Mouse (Mus musculus): Measurements from ENCODE around the gene Gm28047.
A peak's percentile ranks its signal among the peaks of the same experiment; 100 is the strongest.

The Gm28047 gene

DNA sequence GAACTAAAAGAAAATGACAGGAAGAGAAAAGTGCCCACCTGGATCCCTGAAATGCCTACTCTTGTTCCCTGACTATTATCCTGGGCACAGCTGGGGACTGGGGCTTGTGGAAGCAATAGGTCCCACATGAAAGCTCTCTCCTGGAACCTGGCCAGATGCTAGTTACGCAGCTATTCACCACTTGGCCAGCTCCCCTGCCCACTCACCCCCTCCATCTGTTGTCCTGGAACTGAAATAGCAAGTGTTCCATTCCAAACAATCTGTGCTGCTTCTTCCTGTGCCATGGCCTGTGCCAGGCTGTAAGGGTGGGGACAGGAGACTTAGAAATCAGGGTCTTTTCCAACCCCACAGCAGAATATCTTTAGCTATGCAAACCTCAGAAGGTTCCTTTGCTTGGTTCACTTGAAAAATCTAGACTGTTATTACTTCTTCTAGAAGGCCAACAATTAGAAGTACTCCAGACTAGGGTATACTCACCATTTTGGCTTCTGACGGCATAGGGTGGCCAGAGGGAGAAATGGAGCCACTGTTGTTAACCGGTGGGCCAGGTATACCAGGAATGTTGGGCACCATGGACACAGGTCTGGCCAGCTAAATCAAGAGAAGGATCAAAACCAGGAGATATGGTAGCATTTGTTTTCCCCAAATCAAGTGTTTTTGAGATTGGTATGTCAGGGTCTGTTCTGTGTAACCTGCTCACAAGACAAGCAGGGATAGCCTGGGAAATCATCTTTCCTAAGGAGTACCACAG is 78.0 kb downstream of the Gm28047 start:
- DNase-seq (ENCODE audit: low spot score), result no peak

DNA sequence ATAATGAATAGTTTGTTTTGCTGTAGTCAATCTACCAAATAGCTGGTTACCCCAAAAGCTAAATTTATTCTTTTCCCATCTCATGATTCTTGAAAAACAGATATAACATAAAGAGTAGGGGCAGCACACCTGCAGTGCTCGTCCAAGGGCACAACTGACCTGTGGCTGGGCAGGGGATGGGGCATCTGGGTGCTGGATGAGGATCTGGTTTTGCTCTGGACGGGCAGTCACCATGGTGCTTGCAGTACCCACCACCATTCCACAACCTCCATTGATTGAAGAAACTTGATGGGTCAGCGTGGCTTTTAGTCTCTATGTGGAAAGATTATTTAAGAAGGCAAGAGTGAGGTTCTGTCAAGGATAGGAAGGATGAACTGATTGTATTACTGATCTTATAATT is 78.6 kb downstream of the Gm28047 start:
- no peak for DNase-seq (ENCODE audit: low spot score)

DNA sequence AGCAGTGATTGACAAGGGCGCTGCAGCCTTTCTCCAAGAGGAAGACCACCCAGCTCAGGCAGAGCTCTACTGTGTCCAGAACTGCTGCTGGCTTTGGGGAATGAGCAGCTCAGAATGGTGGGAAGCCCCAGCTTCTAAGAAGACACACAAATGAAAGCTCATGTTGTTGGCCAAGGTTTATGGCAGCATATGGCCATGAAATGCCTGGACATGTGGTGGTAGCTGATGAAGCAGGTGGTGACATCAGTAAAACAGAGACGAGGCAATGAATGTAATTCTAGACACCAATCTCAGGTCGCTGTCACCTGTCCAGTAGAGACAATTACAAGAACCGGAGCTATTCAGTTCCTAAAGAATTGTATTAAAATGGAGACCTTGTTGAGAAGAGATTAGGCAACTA is 80.1 kb downstream of the Gm28047 start:
- no peak for DNase-seq (ENCODE audit: low spot score)

DNA sequence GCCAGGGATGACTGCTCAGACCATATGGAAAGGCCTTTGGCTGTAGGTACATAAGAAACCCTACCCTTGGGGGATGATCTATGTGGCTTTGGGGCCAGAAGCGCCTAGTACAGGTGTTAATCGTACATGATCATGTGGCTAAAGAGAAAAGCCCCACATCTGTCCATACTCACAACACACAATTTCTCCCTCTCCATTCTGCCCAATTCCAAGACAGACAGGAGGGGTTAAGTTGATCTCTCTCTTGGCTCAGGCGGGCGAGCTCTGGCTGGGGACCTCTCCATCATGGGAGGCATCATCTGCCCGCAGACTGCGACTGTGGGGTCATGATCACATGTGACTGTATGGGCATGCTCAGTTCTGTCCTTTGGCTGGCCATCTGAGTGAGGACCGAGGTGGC is 90.9 kb downstream of the Gm28047 start:
- DNase-seq (ENCODE audit: low spot score), result no peak

DNA sequence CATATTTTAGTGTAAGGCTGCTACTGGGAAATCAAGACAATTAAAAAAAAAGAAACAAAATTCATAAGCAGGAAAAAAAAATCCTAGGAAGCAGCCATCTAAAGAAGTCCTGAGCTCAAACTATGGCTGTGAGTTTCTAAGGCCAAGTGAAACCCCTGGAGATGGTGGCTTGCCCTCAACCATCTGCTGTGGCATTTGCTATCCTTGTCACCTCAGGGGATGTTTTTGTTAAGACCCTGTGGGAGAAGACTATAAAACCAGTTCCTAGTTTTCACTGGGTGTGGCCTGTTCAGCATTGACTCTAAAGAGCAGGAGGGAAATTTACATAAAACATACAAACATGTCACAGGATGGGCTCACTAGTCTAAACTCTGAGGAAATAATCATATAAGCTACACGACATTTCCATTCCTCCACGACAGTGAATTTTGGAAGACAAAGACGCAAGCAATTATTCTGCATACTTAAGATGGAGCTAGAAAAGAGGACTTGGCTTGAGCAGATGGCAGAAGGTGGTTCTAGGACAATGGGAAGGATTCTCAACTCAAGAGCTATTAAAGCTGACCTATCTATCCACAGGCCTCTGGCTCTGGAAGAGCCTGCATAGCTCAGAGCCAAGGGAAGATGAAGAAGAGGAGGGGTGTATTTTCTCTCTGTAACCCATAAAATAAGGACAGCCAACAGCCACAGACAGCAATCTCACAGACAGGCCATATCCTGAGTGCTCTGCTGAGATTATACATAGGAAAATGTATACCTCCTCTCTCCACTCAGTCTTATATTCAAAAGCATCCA is 92.6 kb downstream of the Gm28047 start:
- no peak for DNase-seq (ENCODE audit: low spot score)

DNA sequence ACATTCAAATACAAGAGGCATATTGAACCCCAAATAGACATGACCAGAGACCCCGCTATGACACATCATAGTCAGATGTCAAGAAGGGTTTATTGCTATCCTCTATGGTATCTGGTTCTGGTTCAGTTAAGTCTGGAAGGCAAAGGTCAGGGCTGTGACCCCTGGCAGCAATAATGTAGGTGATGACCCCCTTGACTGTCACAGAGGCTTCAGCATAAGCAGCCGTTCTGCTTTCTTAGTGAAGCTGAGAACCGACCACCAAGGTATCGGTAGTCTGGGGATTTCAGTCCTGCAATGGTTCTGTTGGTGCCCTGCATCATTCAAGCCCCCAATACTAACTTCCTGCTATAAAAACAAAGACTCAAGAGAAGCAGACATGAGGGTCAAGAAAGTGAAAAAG is 93.3 kb downstream of the Gm28047 start:
- DNase-seq (ENCODE audit: low spot score), result no peak

DNA sequence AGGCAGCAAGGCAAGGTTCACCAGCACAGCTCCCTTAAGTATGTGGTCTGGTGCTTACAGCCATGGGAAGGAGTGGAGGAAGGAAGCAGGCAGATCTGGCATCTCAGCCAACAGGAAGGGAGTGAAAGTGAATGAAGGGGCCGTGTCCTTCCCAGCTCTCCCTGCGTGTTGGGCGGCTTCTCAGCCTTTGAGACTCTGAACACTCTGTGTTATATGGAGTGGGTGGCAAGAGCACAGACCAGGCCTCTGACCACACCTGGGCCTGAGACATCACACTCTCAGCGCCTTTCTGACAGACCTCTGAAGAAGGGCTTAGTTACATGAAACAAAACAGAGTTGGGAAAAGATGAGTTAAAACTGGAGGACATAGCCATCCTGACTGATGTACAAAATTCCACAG is 94.3 kb downstream of the Gm28047 start:
- no peak for DNase-seq (ENCODE audit: low spot score)

DNA sequence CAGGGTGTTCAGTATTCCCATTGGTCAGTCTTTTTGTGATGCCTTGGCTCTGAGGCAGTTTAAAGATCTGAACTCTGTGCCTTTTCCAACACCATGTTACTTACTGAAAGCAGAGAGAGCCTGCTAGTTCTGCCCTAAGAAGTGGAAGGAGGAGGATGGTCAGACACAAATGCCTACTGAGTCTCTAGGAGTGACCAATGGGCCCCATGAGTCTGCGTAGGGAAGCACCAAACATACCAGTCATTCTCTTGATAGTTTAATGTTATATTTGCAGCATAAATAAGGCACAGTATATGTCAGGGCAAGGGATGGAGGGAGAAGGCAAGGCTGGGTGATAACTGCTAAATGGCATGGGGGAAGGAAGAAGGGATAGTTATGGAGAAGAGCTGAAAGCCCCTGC is 96.5 kb downstream of the Gm28047 start:
- no peak for DNase-seq (ENCODE audit: low spot score)

DNA sequence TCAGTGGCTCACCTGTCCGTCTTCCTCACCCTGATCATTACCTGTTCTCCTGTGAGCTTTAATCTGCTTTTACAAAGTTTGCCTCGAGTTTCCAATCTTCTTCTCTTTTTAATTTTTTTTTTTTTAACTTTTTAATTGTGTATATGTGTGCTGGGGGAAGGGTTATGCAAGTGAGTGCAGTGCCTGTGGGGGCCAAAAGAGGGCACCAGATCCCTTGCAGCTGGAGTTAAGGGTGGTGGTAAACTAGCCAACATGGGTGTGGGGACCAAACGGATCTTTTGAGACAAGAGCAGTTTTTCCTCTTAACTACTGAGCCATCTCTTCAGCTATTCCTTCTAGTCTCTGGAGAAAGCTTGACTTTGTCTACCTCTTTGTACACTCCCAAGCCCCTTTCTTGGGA is 96.9 kb downstream of the Gm28047 start:
- DNase-seq (ENCODE audit: low spot score), result no peak

DNA sequence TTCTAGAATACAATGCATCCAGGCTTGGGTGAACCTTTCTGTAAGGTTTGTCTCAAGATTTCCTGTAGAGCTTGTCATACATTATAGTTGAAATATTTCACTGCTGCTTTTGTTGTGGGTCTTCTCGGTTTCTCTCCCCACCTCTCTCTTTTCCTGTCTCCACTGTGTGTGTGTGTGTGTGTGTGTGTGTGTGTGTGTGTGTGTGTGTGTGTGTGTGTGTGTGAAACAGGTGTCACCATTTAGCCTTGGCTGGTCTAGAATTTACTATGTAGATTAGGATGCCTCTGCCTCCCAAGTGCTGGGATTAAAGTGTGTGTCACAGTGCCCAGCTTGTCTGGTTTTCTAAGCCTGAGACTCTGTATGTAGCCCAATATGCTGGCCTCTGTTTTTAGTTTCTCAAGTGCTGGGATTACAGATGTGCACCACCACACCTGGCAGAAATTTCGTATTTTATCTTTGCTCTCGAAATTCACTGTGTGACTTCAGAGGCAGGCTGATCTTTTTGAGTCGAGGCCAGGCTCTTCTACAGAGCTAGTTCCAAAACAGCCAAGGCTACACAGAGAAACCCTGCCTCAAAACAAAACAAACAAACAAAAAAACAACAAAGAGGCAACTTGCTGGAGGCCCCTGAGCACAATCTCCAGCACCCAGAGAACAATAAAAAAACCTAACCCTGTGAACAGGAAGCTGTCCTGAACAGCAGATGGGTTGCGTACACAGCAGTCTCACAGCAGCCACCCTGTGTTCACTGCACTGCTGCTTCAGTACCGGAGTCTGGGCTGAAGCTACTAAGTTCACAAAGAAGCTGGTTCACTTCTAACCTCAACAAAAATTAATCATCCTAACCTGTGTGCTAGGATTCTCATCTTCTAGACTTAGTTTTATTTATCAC is 98.5 kb downstream of the Gm28047 start:
- DNase-seq (ENCODE audit: low spot score), result no peak

DNA sequence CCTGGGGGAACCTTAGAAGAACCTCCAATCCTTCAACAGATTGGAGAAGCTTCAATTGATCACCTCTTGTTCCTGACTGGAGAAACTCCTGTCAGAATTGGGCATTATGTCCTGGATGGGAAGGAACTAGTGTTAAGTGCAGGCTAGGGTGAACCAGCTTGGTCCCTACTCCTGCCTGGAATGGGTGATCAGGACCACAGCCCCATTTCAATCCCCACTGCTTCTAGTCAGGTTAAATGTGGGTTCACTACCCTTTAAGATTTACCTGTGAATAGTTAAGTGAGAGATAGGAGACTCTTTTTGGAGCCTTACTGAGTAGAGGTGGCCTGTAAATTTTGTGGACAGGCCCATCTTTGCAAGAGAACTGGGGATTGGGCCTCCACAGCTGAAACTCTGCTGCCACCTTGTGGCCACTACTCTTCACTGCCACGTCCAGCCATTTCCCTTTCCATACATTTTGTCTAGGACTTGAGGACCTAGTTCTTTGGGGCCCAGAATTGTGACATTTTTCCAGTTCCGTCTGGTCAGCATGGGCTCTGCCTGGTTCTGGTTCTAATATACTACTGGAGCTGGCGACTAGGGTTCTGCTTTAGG is 99.9 kb downstream of the Gm28047 start, which contains the start of gene Npff:
Npff (minus strand) TSS at position 51 of the 594 bp plus-strand sequence.
- peak; percentile 64 for DNase-seq (ENCODE audit: low spot score)

DNA sequence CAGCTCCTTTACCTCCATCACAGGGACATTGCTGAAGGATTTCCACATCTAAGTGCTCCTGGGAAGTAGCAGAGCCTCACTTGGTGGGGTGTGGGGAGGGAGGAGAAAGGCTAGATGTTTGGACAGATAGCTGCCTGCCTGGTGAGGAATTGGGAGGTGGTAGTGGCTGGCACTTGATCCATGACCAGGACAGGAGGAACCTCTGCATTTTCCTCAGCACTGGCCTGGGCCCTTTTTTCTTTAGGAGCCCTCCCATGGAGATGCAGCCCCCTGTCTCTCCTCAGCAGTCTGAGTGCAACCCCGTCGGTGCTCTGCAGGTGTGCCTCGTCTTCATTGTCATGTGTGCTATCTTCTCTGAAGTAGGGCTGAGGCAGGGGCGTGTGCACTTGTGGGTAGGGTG is 103.4 kb downstream of the Gm28047 start:
- no peak for DNase-seq (ENCODE audit: low spot score)

DNA sequence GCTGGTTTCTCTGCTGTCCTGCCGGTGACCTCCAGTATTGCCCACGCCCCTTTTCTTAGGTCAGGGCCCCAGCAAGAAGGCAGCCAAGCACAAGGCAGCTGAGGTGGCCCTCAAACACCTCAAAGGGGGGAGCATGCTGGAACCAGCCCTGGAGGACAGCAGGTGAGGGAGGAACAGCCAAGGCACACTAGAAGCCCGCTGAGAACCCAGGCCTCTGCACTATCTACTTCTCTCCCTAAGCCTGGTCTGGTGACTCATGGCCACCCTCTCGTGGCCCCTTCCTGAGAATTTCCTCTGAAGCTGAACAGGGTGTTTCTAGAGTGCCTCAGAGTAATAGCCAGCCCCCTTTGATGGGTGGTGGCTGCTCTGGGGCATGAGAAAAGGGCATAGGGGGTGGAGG is 104.5 kb downstream of the Gm28047 start:
- no peak for DNase-seq (ENCODE audit: low spot score)

DNA sequence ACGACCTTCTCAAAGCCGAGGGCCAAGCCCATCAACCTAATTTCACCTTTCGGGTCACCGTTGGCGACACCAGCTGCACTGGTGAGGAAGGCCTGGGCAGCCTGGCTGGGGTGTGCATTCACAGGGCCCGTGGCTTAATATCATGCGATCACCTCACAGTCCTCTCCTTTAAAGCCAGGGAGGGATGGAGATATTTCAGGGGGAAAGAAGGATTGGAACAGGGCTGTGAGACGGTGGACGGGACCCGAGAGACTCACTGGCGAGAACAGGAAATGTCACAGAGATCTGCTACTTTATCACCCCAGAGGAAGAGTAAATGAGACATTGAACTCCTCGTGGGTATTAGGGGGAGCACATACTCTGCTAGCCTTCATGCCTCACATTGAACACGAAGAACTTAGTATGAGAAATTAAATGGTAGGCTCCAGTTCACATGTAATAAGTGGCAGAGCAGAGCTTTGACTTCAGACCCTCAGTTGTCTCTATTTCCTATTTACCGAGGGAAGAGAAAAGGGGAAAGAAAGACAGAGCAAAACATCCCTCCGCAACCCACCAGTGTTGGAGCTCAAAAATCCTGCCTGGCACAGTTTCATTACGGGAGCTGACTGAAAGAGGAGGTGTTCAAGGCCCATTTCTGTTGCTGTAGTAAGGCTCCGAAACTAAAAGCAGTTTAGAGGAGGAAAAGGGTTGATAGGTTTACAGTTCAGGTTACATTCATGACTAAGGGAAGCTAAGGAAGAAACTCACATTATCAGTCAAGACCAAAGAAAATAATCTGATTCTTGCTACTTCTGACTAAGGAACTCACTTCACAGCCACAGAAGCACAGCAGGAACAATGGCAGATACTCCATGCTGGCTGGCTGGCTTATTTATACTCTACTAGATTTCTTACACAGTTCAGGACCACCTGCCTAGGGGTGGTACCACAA is 105.4 kb downstream of the Gm28047 start:
- no peak for DNase-seq (ENCODE audit: low spot score)

DNA sequence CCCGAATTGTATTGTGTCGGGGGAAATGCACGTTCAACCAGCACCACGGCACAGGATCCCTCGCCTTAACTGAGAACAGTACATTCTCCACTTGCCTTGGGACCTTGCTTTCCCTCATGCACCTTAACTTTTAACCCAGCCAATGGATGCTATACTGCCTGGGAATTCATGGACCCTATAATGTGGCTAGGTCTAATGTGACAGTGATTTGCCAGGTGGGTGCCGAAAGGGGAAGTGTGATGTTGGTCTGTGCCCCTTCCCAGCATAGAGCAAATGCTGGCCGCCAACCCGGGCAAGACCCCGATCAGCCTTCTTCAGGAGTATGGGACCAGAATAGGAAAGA is 106.0 kb downstream of the Gm28047 start:
- DNase-seq (ENCODE audit: low spot score), result no peak

DNA sequence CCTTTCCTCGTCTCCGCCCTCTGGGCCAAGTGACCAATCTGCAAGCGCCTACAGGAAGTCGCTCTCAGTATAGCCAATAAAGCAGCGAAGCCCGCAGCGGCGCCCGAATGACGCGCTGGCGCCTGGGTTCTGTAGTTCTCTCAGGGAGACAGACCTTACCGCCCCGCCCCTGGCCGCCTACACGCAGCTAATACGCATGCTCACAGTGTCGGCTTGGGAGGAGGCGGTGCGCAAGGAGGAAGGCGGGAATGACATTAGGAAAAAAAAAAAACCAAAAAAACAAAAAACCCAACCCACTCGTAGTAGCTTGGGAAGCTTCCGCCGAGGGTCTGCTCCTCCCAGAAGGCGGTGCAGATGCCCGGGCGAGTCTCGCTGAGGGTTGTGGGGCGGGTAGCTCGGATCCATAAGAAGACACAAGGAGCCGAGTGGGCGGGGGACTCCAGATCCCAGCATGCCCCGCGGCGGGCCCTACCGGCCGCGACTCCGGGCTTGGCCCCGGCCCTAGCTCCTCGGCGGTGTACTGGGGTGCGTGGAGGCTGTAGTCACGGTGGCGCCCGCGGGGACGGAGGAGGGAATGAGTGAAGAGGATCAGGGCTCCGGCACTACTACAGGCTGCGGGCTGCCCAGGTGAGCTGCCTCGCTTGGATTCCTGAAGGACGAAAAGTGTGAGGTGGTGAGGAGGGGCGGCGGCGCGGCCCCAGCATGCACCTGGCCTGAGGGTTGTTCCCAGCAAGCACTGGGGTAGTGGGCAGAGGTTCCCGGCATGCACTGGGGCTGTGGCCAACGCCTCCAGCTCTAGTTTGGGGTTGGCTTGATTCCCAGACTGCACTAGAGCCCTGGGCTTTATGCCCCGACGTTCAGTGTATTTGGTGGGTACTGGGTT is 106.7 kb downstream of the Gm28047 start, which contains the start of gene Tarbp2:
Tarbp2 (plus strand) TSS at position 217 of the 883 bp plus-strand sequence.
- DNase-seq (ENCODE audit: low spot score), result peak; percentile 98

DNA sequence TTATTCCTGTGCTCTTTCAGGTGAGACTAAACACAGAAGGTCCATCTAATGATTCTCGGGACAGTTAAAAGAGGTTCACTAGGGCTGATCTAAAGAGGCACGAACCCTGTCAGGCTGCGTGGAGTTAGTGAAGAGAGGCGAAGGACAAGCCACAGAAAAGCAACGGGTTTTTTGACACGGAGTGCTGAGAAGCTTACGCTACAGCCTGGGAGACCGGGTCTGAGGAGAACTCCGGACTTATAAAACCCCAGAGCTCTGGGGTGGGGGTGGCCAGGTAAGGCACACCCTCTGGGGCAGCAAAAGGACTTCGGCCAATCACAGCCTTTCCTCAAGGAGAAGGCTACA is 107.3 kb downstream of the Gm28047 start:
- DNase-seq (ENCODE audit: low spot score), result no peak

DNA sequence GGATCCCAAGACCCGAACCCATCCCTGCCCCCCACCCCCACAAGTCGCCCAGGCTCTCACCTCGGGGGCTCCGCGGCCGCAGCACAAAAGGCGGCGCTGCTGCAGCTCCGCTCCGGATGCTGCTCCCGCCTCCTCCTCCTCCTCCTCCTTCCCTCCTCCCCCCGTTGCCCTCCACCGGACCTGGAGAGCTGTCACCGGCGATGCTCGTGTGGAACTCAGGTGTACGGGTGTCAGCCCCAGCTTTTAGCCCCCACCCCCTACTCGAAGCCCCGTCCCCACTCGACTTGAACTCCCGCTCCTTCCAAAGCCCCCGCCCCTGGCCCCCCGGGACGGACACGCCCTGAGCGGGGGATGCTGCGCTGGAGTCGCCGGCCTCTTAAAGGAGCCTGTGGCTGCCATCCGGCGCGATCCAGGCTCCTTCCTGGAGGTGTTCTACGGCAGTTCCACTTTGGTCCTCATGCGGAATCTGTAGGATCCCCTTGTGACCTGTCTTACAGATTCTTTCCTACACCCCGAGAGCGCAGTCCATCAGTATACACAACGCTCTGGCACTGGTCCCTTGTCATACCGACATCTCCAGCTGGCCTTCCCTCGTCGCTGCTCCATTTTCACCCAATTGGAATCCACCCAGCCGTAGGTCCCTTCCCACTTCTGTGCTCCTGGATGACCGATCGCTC is 108.0 kb downstream of the Gm28047 start, which contains the start of gene Map3k12:
Map3k12 (minus strand) TSS at position 337 of the 677 bp plus-strand sequence.
- DNase-seq (ENCODE audit: low spot score), result peak; percentile 35

DNA sequence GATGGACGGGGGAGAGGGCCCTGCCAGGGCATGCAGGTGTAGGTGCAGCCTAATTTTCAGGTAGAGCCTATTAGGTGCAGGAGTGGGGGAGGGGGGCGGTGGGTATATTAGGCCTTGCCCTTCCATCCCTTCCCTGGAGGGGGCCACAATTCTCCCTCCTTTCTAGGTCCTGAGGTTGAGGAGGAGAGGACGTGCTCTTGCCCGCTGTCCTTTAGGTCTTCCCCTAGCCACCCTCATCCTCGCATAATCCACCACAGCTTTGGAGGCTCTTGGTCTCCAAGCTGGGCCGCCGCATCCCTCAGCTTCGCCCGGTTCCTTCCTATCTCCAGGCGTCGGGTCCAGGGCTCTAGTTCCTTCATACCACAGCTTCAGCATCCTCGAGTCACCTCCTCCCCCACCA is 108.6 kb downstream of the Gm28047 start:
- no peak for DNase-seq (ENCODE audit: low spot score)
